Mouse (Mus musculus): ENCODE data around the gene Tmem164. TPM values are rescaled to one million over a fixed set of nuclear protein-coding genes. Genes with fewer than 3 reads are reported as not detected.
A peak's percentile ranks its signal among the peaks of the same experiment; 100 is the strongest.

Tmem164 gene
- total RNA-seq, 2 experiments from 2014 or later: 27.5 to 28.4 TPM

GRCm38 (mm10) chrX:142818057-142818682 lies 137.0 kb downstream of the Tmem164 start:
- intact Hi-C loops (cut with DNase I): loop anchor here (2.0 kb wide), 2 partner anchors 233 to 629 kb away; no protein-coding TSS in a partner anchor
- no peak overlapping the region for H3K27ac ChIP-seq
- DNase-seq (ENCODE audit: extremely low spot score in 1 of 2, low spot score in 2 of 2): peak; percentile 23 to 56
- no peak overlapping the region for H3K4me3 ChIP-seq
- peak; percentile 78 for TF ChIP-seq CTCF (IDR thresholded peaks at IDR 0.05)

GRCm38 (mm10) chrX:142821239-142821638 lies 140.0 kb downstream of the Tmem164 start:
- no peak for TF ChIP-seq CTCF (IDR thresholded peaks at IDR 0.05)
- intact Hi-C loops (cut with DNase I): no loop called here

GRCm38 (mm10) chrX:142821846-142822245 lies 140.6 kb downstream of the Tmem164 start:
- peak; percentile 69 for TF ChIP-seq CTCF (IDR thresholded peaks at IDR 0.05)
- Histone ChIP-seq H3K27ac (no peak overlapping the region), H3K4me3 (no peak overlapping the region)
- intact Hi-C loops (cut with DNase I): loop anchor here (2.0 kb wide), 1 partner anchor 237 kb away; no protein-coding TSS in a partner anchor
- DNase-seq (ENCODE audit: extremely low spot score in 1 of 2, low spot score in 2 of 2): no peak

More at GRCm38 (mm10) chrX:142821239-142821638, 140.0 kb downstream of the Tmem164 start:
- no peak overlapping the region for H3K27ac ChIP-seq
- H3K4me3 ChIP-seq: no peak overlapping the region
- DNase-seq (ENCODE audit: extremely low spot score in 1 of 2, low spot score in 2 of 2): no peak

GRCm38 (mm10) chrX:142825309-142825708 lies 144.1 kb downstream of the Tmem164 start:
- intact Hi-C loops (cut with DNase I): loop anchor here (5.0 kb wide), 1 partner anchor 142 kb away; the partner anchor contains the start of gene Ammecr1
- DNase-seq (ENCODE audit: extremely low spot score in 1 of 2, low spot score in 2 of 2): no peak
- no peak overlapping the region for H3K4me3 ChIP-seq
- no peak for TF ChIP-seq CTCF (IDR thresholded peaks at IDR 0.05)
- no peak overlapping the region for H3K27ac ChIP-seq

GRCm38 (mm10) chrX:142827644-142828043 lies 146.4 kb downstream of the Tmem164 start:
- no peak overlapping the region for H3K27ac ChIP-seq
- TF ChIP-seq CTCF (IDR thresholded peaks at IDR 0.05): peak; percentile 16
- intact Hi-C loops (cut with DNase I): loop anchor here (5.0 kb wide), 1 partner anchor 140 kb away; the partner anchor contains the start of gene Ammecr1

GRCm38 (mm10) chrX:142828184-142828908 lies 147.1 kb downstream of the Tmem164 start:
- intact Hi-C loops (cut with DNase I): loop anchor here (5.0 kb wide), 1 partner anchor 139 kb away; the partner anchor contains the start of gene Ammecr1

More at GRCm38 (mm10) chrX:142827644-142828043, 146.4 kb downstream of the Tmem164 start:
- no peak for DNase-seq (ENCODE audit: extremely low spot score in 1 of 2, low spot score in 2 of 2)
- H3K4me3 ChIP-seq: no peak overlapping the region

GRCm38 (mm10) chrX:142829267-142829666 lies 148.1 kb downstream of the Tmem164 start:
- intact Hi-C loops (cut with DNase I): loop anchor here (5.0 kb wide), 1 partner anchor 138 kb away; the partner anchor contains the start of gene Ammecr1
- TF ChIP-seq CTCF (IDR thresholded peaks at IDR 0.05): no peak
- DNase-seq (ENCODE audit: extremely low spot score in 1 of 2, low spot score in 2 of 2): no peak
- H3K27ac ChIP-seq: no peak overlapping the region
- H3K4me3 ChIP-seq: no peak overlapping the region

More at GRCm38 (mm10) chrX:142828184-142828908, 147.1 kb downstream of the Tmem164 start:
- Histone ChIP-seq H3K27ac (no peak overlapping the region), H3K4me3 (no peak overlapping the region)
- DNase-seq (ENCODE audit: extremely low spot score in 1 of 2, low spot score in 2 of 2): no peak
- no peak for TF ChIP-seq CTCF (IDR thresholded peaks at IDR 0.05)

- no peak for TF ChIP-seq CTCF (IDR thresholded peaks at IDR 0.05)
- DNase-seq (ENCODE audit: extremely low spot score in 1 of 2, low spot score in 2 of 2): no peak
- no peak overlapping the region for H3K27ac ChIP-seq
- H3K4me3 ChIP-seq: no peak overlapping the region
- intact Hi-C loops (cut with DNase I): loop anchor here (5.0 kb wide), 1 partner anchor 137 kb away; the partner anchor contains the start of gene Ammecr1
These were observed 148.8 kb downstream of the Tmem164 start for GRCm38 (mm10) chrX:142829866-142830470.

GRCm38 (mm10) chrX:142830572-142830971 lies 149.4 kb downstream of the Tmem164 start:
- TF ChIP-seq CTCF (IDR thresholded peaks at IDR 0.05): no peak
- intact Hi-C loops (cut with DNase I): no loop called here
- no peak for DNase-seq (ENCODE audit: extremely low spot score in 1 of 2, low spot score in 2 of 2)
- no peak overlapping the region for H3K4me3 ChIP-seq
- H3K27ac ChIP-seq: no peak overlapping the region

- intact Hi-C loops (cut with DNase I): no loop called here
- no peak overlapping the region for H3K27ac ChIP-seq
- DNase-seq (ENCODE audit: extremely low spot score in 1 of 2, low spot score in 2 of 2): no peak
- no peak for TF ChIP-seq CTCF (IDR thresholded peaks at IDR 0.05)
- no peak overlapping the region for H3K4me3 ChIP-seq
These were observed 151.0 kb downstream of the Tmem164 start for GRCm38 (mm10) chrX:142832221-142832620.

GRCm38 (mm10) chrX:142833164-142833796 lies 152.1 kb downstream of the Tmem164 start:
- Histone ChIP-seq H3K27ac (no peak overlapping the region), H3K4me3 (no peak overlapping the region)
- intact Hi-C loops (cut with DNase I): no loop called here
- TF ChIP-seq CTCF (IDR thresholded peaks at IDR 0.05): no peak
- no peak for DNase-seq (ENCODE audit: extremely low spot score in 1 of 2, low spot score in 2 of 2)
